Mouse (Mus musculus): ENCODE results near the gene Abcd1. TPM values are rescaled to one million over a fixed set of nuclear protein-coding genes. Genes with fewer than 3 reads are reported as not detected.

Gene Abcd1
- polyA plus RNA-seq (2014; fragmentation: Nextera tagmentation; extraction: Ambion mirVana) = 8.0 and 8.3 TPM in 2 replicates

- 28% methylated on average over 37 of the region's 45 CpGs for WGBS
- ATAC-seq (replicated peaks; ENCODE audit: insufficient number of reproducible peaks, low FRiP score, low TSS enrichment, low read depth) = peak; percentile 90
- Histone ChIP-seq H3K36me3 (replicated peaks; ENCODE audit: control insufficient read depth, insufficient read depth, low read depth, low read length) (no peaks in the 10 kb centered on the region), H3K4me2 (ENCODE audit: low read depth, low read length) (peak within 1 kb of the TSS; percentile 59), H3K9me3 (replicated peaks; ENCODE audit: control insufficient read depth, low read length) (no peaks in the 10 kb centered on the region), H3K4me1 (ENCODE audit: control insufficient read depth, insufficient read depth, low read length) (no peaks in the 10 kb centered on the region), H3K27ac (replicated peaks; ENCODE audit: low read depth, low read length) (peak within 1 kb of the TSS; percentile 56; the same call in 1 of the 2 replicates), H3K9ac (replicated peaks; ENCODE audit: low read length) (peak within 1 kb of the TSS; percentile 60), H3K4me3 (ENCODE audit: low read depth, low read length) (peak within 1 kb of the TSS; percentile 52), H3K27me3 (ENCODE audit: control insufficient read depth, insufficient read depth, low read length) (no peaks in the 10 kb centered on the region; the same call in 1 of the 2 replicates)
- DNase-seq (ENCODE audit: low spot score) = peak; percentile 94
Measured at GRCm38 (mm10) chrX:73716109-73716661, at the start of gene Abcd1, which contains the start of gene Bcap31. TSS of gene Abcd1 (plus strand) at chrX:73716597. TSS of gene Bcap31 (minus strand) at chrX:73716175.

DNA sequence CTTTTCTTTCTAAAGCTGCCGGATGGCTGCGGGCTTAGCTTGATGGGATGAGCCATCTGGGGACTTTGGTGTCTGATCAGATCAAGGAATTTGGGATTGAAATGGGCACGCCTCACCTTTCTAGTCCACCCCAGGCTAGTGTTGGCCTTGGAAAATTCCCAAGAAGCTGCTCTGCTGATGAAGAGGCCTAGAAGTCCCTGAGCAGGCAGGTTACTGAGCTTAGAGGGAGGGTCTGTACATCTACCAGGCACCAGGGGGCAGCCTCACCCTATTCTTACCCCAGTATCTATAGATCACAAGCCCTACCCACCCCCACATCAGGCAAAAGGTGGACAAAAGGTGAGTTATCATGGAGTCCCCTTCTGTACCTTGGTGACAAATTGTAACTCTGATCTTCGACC lies 44.4 kb upstream of the Abcd1 start:
- Histone ChIP-seq H3K9ac (replicated peaks; ENCODE audit: low read length) (no peak overlapping the region), H3K9me3 (replicated peaks; ENCODE audit: control insufficient read depth, low read length) (no peaks in the 10 kb centered on the region), H3K27ac (replicated peaks; ENCODE audit: low read depth, low read length) (no peak overlapping the region), H3K27me3 (ENCODE audit: control insufficient read depth, insufficient read depth, low read length) (no peaks in the 10 kb centered on the region), H3K4me3 (ENCODE audit: low read depth, low read length) (no peak overlapping the region), H3K4me1 (ENCODE audit: control insufficient read depth, insufficient read depth, low read length) (no peaks in the 10 kb centered on the region), H3K36me3 (replicated peaks; ENCODE audit: control insufficient read depth, insufficient read depth, low read depth, low read length) (no peaks in the 10 kb centered on the region; the same call in 1 of the 2 replicates), H3K4me2 (ENCODE audit: low read depth, low read length) (no peak overlapping the region)
- DNase-seq (ENCODE audit: low spot score) (peak; percentile 62), ATAC-seq (replicated peaks; ENCODE audit: insufficient number of reproducible peaks, low FRiP score, low TSS enrichment, low read depth) (no peak)
- 54% methylated on average over 4 of the region's 4 CpGs for WGBS

DNA sequence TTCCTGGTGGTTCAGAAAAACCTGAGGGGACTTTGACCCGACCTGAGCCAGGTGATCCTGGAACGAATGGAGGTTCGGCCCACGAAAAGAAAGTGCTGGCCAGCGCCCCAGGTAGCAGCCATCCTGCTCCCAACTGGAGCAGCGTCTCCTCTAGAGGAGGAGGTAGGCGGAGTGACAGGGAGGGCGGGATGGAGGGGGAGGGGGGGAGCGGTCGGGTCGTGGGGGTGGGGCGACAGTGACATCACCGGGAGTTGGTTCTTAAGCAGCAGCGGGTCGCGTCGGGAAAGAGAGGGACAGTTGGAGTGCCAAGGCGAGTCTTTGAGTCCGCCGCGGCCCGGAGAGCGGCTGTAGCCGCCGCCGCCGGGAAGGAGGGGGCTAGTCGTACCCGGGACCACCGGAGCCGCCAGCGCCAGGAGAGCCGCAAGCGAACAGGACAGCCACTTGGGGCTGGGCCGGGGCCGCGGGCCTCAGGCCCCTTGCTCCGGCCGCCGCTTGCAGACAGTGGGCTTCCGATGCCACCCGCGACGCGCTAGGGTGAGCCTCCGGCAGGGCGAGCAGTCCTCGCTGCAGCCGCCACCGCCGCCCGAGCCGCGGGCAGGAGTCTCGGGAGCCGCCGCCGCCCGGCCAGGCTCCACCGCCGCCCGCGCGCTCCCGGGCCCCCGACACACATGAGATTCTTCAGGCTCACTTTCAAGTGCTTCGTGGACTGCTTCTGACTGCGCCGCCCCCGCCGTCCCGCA lies 43.3 kb upstream of the Abcd1 start, which contains the start of gene Slc6a8:
Gene Slc6a8, plus strand, starts transcription at position 272 of the 740 bp plus-strand sequence.
- WGBS = 8% methylated on average over 30 of the region's 72 CpGs
- Histone ChIP-seq H3K4me2 (ENCODE audit: low read depth, low read length) (peak within 1 kb of the TSS; percentile 74), H3K9me3 (replicated peaks; ENCODE audit: control insufficient read depth, low read length) (no peaks in the 10 kb centered on the region), H3K36me3 (replicated peaks; ENCODE audit: control insufficient read depth, insufficient read depth, low read depth, low read length) (no peaks in the 10 kb centered on the region; the same call in 1 of the 2 replicates), H3K27ac (replicated peaks; ENCODE audit: low read depth, low read length) (0 out of 2 replicates have a peak within 1 kb of the TSS, but pooled peaks have one; percentile 41), H3K9ac (replicated peaks; ENCODE audit: low read length) (peak within 1 kb of the TSS; percentile 72), H3K4me3 (ENCODE audit: low read depth, low read length) (peak within 1 kb of the TSS; percentile 66), H3K4me1 (ENCODE audit: control insufficient read depth, insufficient read depth, low read length) (no peaks in the 10 kb centered on the region), H3K27me3 (ENCODE audit: control insufficient read depth, insufficient read depth, low read length) (no peaks in the 10 kb centered on the region)
- peak; percentile 58 for ATAC-seq (replicated peaks; ENCODE audit: insufficient number of reproducible peaks, low FRiP score, low TSS enrichment, low read depth)
- peak; percentile 71 for DNase-seq (ENCODE audit: low spot score)

GRCm38 (mm10) chrX:73673619-73673967 lies 42.8 kb upstream of the Abcd1 start:
- 20% methylated on average over 19 of the region's 42 CpGs for WGBS
- Histone ChIP-seq H3K36me3 (replicated peaks; ENCODE audit: control insufficient read depth, insufficient read depth, low read depth, low read length) (no peaks in the 10 kb centered on the region; the same call in 1 of the 2 replicates), H3K27me3 (ENCODE audit: control insufficient read depth, insufficient read depth, low read length) (no peaks in the 10 kb centered on the region), H3K4me1 (ENCODE audit: control insufficient read depth, insufficient read depth, low read length) (no peaks in the 10 kb centered on the region), H3K27ac (replicated peaks; ENCODE audit: low read depth, low read length) (no peak overlapping the region), H3K4me3 (ENCODE audit: low read depth, low read length) (peak overlapping the region; percentile 66), H3K4me2 (ENCODE audit: low read depth, low read length) (peak overlapping the region; percentile 74), H3K9ac (replicated peaks; ENCODE audit: low read length) (peak overlapping the region; percentile 72), H3K9me3 (replicated peaks; ENCODE audit: control insufficient read depth, low read length) (no peaks in the 10 kb centered on the region)
- ATAC-seq (replicated peaks; ENCODE audit: insufficient number of reproducible peaks, low FRiP score, low TSS enrichment, low read depth) (0 out of 2 replicates have a peak, but pooled peaks have one; percentile 16), DNase-seq (ENCODE audit: low spot score) (no peak)

DNA sequence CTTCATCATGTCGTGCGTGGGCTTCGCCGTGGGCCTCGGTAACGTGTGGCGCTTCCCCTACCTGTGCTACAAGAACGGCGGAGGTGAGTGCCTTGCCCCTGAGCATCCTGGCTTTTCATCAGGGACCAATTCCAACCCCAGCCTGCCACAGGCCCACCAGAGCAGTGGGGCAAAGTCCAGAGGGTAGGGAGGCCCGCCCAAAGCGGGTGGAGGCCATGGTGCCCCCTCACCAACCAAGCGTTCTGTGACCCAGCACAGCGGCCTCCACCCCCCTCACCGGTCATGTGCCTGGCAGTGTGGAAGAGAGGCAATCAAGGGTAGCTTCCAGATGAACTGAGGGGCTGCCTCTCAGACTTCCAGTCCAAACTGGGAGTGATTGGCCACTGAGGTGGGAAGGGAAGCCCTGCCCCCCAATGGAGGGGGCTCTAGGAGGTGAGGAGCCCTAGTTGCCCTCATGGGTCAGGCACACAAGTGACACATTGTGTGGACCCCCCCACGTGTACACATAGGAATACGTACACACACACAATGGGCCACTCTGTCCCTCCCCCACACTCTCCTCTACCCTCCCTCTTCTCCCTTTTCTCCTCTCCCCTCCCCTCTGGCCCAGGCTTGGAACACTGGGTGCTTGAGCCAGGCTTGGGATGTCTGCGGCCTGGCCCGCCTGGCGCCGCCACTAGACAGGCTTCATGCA lies 42.3 kb upstream of the Abcd1 start:
- Histone ChIP-seq H3K9me3 (replicated peaks; ENCODE audit: control insufficient read depth, low read length) (no peaks in the 10 kb centered on the region), H3K4me2 (ENCODE audit: low read depth, low read length) (peak overlapping the region; percentile 74), H3K9ac (replicated peaks; ENCODE audit: low read length) (peak overlapping the region; percentile 72), H3K4me3 (ENCODE audit: low read depth, low read length) (peak overlapping the region; percentile 66), H3K36me3 (replicated peaks; ENCODE audit: control insufficient read depth, insufficient read depth, low read depth, low read length) (no peaks in the 10 kb centered on the region; the same call in 1 of the 2 replicates), H3K4me1 (ENCODE audit: control insufficient read depth, insufficient read depth, low read length) (no peaks in the 10 kb centered on the region), H3K27ac (replicated peaks; ENCODE audit: low read depth, low read length) (no peak overlapping the region), H3K27me3 (ENCODE audit: control insufficient read depth, insufficient read depth, low read length) (no peaks in the 10 kb centered on the region)
- DNase-seq (ENCODE audit: low spot score) (no peak), ATAC-seq (replicated peaks; ENCODE audit: insufficient number of reproducible peaks, low FRiP score, low TSS enrichment, low read depth) (peak; percentile 25)
- WGBS = 30% methylated on average over 19 of the region's 20 CpGs

GRCm38 (mm10) chrX:73675231-73675630 lies 41.2 kb upstream of the Abcd1 start:
- no peak for DNase-seq (ENCODE audit: low spot score)
- Histone ChIP-seq H3K9me3 (replicated peaks; ENCODE audit: control insufficient read depth, low read length) (no peaks in the 10 kb centered on the region), H3K36me3 (replicated peaks; ENCODE audit: control insufficient read depth, insufficient read depth, low read depth, low read length) (no peaks in the 10 kb centered on the region; the same call in 1 of the 2 replicates), H3K9ac (replicated peaks; ENCODE audit: low read length) (no peak overlapping the region), H3K4me1 (ENCODE audit: control insufficient read depth, insufficient read depth, low read length) (no peaks in the 10 kb centered on the region), H3K4me3 (ENCODE audit: low read depth, low read length) (no peak overlapping the region), H3K4me2 (ENCODE audit: low read depth, low read length) (peak overlapping the region; percentile 16; the same call in 1 of the 2 replicates), H3K27ac (replicated peaks; ENCODE audit: low read depth, low read length) (no peak overlapping the region), H3K27me3 (ENCODE audit: control insufficient read depth, insufficient read depth, low read length) (no peaks in the 10 kb centered on the region)
- ATAC-seq (replicated peaks; ENCODE audit: insufficient number of reproducible peaks, low FRiP score, low TSS enrichment, low read depth) = no peak
- WGBS = 65% methylated on average over 2 of the region's 2 CpGs

DNA sequence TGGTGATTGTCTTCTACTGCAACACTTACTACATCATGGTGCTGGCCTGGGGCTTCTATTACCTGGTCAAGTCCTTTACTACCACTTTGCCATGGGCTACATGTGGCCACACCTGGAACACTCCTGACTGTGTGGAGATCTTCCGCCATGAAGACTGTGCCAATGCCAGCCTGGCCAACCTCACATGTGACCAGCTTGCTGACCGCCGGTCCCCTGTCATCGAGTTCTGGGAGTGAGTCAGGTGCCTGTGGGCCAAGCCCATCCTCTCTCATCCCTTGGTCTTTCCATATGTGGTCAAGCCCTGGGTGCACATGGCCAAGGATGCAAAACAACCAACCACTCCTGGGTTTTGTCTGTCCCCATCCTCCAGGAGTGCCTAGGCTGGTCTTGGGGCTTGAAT lies 39.7 kb upstream of the Abcd1 start:
- Histone ChIP-seq H3K27me3 (ENCODE audit: control insufficient read depth, insufficient read depth, low read length) (no peaks in the 10 kb centered on the region), H3K27ac (replicated peaks; ENCODE audit: low read depth, low read length) (no peak overlapping the region), H3K9ac (replicated peaks; ENCODE audit: low read length) (no peak overlapping the region), H3K4me1 (ENCODE audit: control insufficient read depth, insufficient read depth, low read length) (no peaks in the 10 kb centered on the region), H3K36me3 (replicated peaks; ENCODE audit: control insufficient read depth, insufficient read depth, low read depth, low read length) (no peaks in the 10 kb centered on the region; the same call in 1 of the 2 replicates), H3K4me2 (ENCODE audit: low read depth, low read length) (no peak overlapping the region), H3K9me3 (replicated peaks; ENCODE audit: control insufficient read depth, low read length) (no peaks in the 10 kb centered on the region), H3K4me3 (ENCODE audit: low read depth, low read length) (no peak overlapping the region)
- DNase-seq (ENCODE audit: low spot score) = no peak
- 89% methylated on average over 4 of the region's 4 CpGs for WGBS
- no peak for ATAC-seq (replicated peaks; ENCODE audit: insufficient number of reproducible peaks, low FRiP score, low TSS enrichment, low read depth)

Measured in embryonic facial prominence, embryonic 11.5 days (tissue).